ENCODE assay signal across 29 mouse cellular contexts in genomic region chr11:22651911-22652310, GRCm38 (mm10).
DNase-seq lines count a peak whose midpoint lies in the region; ATAC-seq and TF ChIP-seq lines count a peak whose summit lies in the region.
"Had no signal": no experiment of that assay in that cellular context is flagged by ENCODE, and none has a peak within 500 bp of the region (broad histone marks: within the 10 kb centered on the region; RNA-seq: fewer than 3 reads in every experiment).

No protein-coding gene starts in this region.

- no peak overlapping the region for H3K27ac ChIP-seq in forebrain, postnatal 0 days (ENCODE audit: low read depth, low read length)
- H3K27ac ChIP-seq in forebrain, embryonic 16.5 days (ENCODE audit: low read length), result no peak overlapping the region
- H3K27ac ChIP-seq in intestine, embryonic 14.5 days (ENCODE audit: low read depth), result no peak overlapping the region
- H3K27ac ChIP-seq in intestine, postnatal 0 days (ENCODE audit: low read depth, low read length), result no peak overlapping the region
- H3K27ac ChIP-seq in neural tube, embryonic 15.5 days (replicated peaks), result no peak overlapping the region
- H3K27ac ChIP-seq: embryonic facial prominence, embryonic 13.5 days; forebrain, embryonic 10.5 days; kidney, embryonic 15.5 days; left cerebral cortex, adult 2 months; limb, embryonic 12.5 days; liver, embryonic 12.5 days; midbrain, embryonic 13.5 days; neural tube, embryonic 13.5 days had no signal

- no peaks in the 10 kb centered on the region for H3K27me3 ChIP-seq in forebrain, postnatal 0 days (ENCODE audit: insufficient read depth, low read length)
- no peaks in the 10 kb centered on the region for H3K27me3 ChIP-seq in forebrain, embryonic 16.5 days (replicated peaks; ENCODE audit: control insufficient read depth, insufficient read depth, low read length)
- H3K27me3 ChIP-seq in intestine, embryonic 14.5 days (replicated peaks; ENCODE audit: control insufficient read depth, insufficient read depth, low read length), result no peaks in the 10 kb centered on the region
- no peaks in the 10 kb centered on the region for H3K27me3 ChIP-seq in intestine, postnatal 0 days (replicated peaks; ENCODE audit: control insufficient read depth, insufficient read depth, low read length)
- no peaks in the 10 kb centered on the region for H3K27me3 ChIP-seq in neural tube, embryonic 15.5 days (replicated peaks)
- H3K27me3 ChIP-seq: embryonic facial prominence, embryonic 13.5 days; heart, embryonic 12.5 days; kidney, embryonic 15.5 days; liver, embryonic 12.5 days; midbrain, embryonic 13.5 days; neural tube, embryonic 13.5 days had no signal

- no peak for DNase-seq in forebrain, postnatal 0 days
- peak; percentile 16 for DNase-seq in intestine, embryonic 14.5 days (ENCODE audit: low spot score)
- DNase-seq in neural tube, embryonic 10.5 days (ENCODE audit: extremely low spot score, low spot score), result no peak
- no peak for DNase-seq in layer of hippocampus, postnatal 14 days (ENCODE audit: low spot score in 2 of 2)
- DNase-seq: adrenal gland, adult 8-10 months; cerebellum, adult 9-10 months; gastrocnemius, postnatal 14 days; heart, adult 18-20 months; heart, postnatal 4 days; kidney, adult 18-20 months; kidney, postnatal 25 days; liver, postnatal 0 days; lung, postnatal 36 days; thymus, postnatal 4 days had no signal

- H3K9ac ChIP-seq in forebrain, postnatal 0 days, result no peak overlapping the region
- H3K9ac ChIP-seq in forebrain, embryonic 16.5 days (replicated peaks; ENCODE audit: low read depth, low read length), result no peak overlapping the region
- H3K9ac ChIP-seq in intestine, embryonic 14.5 days (ENCODE audit: low read length), result no peak overlapping the region
- H3K9ac ChIP-seq in intestine, postnatal 0 days (ENCODE audit: low read depth, low read length), result no peak overlapping the region
- H3K9ac ChIP-seq in neural tube, embryonic 15.5 days (replicated peaks), result no peak overlapping the region
- H3K9ac ChIP-seq: embryonic facial prominence, embryonic 13.5 days; heart, embryonic 12.5 days; kidney, embryonic 15.5 days; limb, embryonic 12.5 days; liver, embryonic 12.5 days; liver, postnatal 0 days; midbrain, embryonic 13.5 days; neural tube, embryonic 13.5 days had no signal

- no peaks in the 10 kb centered on the region for H3K9me3 ChIP-seq in forebrain, postnatal 0 days (ENCODE audit: low read length)
- H3K9me3 ChIP-seq in forebrain, embryonic 16.5 days (ENCODE audit: control insufficient read depth, low read length), result no peaks in the 10 kb centered on the region
- no peaks in the 10 kb centered on the region for H3K9me3 ChIP-seq in intestine, embryonic 14.5 days (ENCODE audit: control insufficient read depth, low read length)
- H3K9me3 ChIP-seq in intestine, postnatal 0 days (ENCODE audit: control insufficient read depth), result no peaks in the 10 kb centered on the region
- H3K9me3 ChIP-seq in neural tube, embryonic 15.5 days (replicated peaks), result no peaks in the 10 kb centered on the region
- H3K9me3 ChIP-seq: embryonic facial prominence, embryonic 13.5 days; forebrain, embryonic 10.5 days; heart, embryonic 12.5 days; kidney, embryonic 15.5 days; limb, embryonic 12.5 days; liver, embryonic 12.5 days; midbrain, embryonic 13.5 days; neural tube, embryonic 13.5 days had no signal

- no peaks in the 10 kb centered on the region for H3K36me3 ChIP-seq in forebrain, postnatal 0 days (ENCODE audit: insufficient read depth)
- no peaks in the 10 kb centered on the region for H3K36me3 ChIP-seq in forebrain, embryonic 16.5 days (ENCODE audit: control insufficient read depth, insufficient read depth)
- H3K36me3 ChIP-seq in intestine, embryonic 14.5 days (ENCODE audit: control insufficient read depth, insufficient read depth, low read length), result no peaks in the 10 kb centered on the region
- H3K36me3 ChIP-seq in intestine, postnatal 0 days (ENCODE audit: control insufficient read depth, insufficient read depth), result no peaks in the 10 kb centered on the region
- H3K36me3 ChIP-seq in neural tube, embryonic 15.5 days, result no peaks in the 10 kb centered on the region
- H3K36me3 ChIP-seq: embryonic facial prominence, embryonic 13.5 days; forebrain, embryonic 10.5 days; heart, embryonic 12.5 days; kidney, embryonic 15.5 days; limb, embryonic 12.5 days; liver, embryonic 12.5 days; midbrain, embryonic 13.5 days; neural tube, embryonic 13.5 days had no signal

- TF ChIP-seq CTCF in forebrain, postnatal 0 days (IDR thresholded peaks at IDR 0.05; ENCODE audit: low read depth), result no peak
- no peak for TF ChIP-seq CTCF in intestine, postnatal 0 days (IDR thresholded peaks at IDR 0.05; ENCODE audit: low read depth)

- H3K4me2 ChIP-seq in forebrain, postnatal 0 days (ENCODE audit: low read depth), result no peak overlapping the region
- no peak overlapping the region for H3K4me2 ChIP-seq in forebrain, embryonic 16.5 days (ENCODE audit: low read length)
- no peak overlapping the region for H3K4me2 ChIP-seq in intestine, embryonic 14.5 days (ENCODE audit: low read length)
- no peak overlapping the region for H3K4me2 ChIP-seq in intestine, postnatal 0 days (replicated peaks; ENCODE audit: low read depth)
- H3K4me2 ChIP-seq in neural tube, embryonic 15.5 days, result no peak overlapping the region
- H3K4me2 ChIP-seq: embryonic facial prominence, embryonic 13.5 days; heart, embryonic 12.5 days; kidney, embryonic 15.5 days; limb, embryonic 12.5 days; liver, embryonic 12.5 days; midbrain, embryonic 13.5 days; neural tube, embryonic 13.5 days had no signal

- no peaks in the 10 kb centered on the region for H3K4me1 ChIP-seq in forebrain, postnatal 0 days (ENCODE audit: insufficient read depth)
- no peaks in the 10 kb centered on the region for H3K4me1 ChIP-seq in forebrain, embryonic 16.5 days (replicated peaks; ENCODE audit: control insufficient read depth, insufficient read depth, low read length)
- no peaks in the 10 kb centered on the region for H3K4me1 ChIP-seq in intestine, embryonic 14.5 days (replicated peaks; ENCODE audit: control insufficient read depth, insufficient read depth, low read length)
- H3K4me1 ChIP-seq in intestine, postnatal 0 days (replicated peaks; ENCODE audit: control insufficient read depth, insufficient read depth, low read length), result no peaks in the 10 kb centered on the region
- H3K4me1 ChIP-seq in neural tube, embryonic 15.5 days, result no peaks in the 10 kb centered on the region
- H3K4me1 ChIP-seq: forebrain, embryonic 10.5 days; kidney, embryonic 15.5 days; limb, embryonic 12.5 days; midbrain, embryonic 13.5 days; neural tube, embryonic 13.5 days had no signal

- peak; percentile 56; the same call in 1 of the 2 replicates for ATAC-seq in forebrain, postnatal 0 days
- ATAC-seq in forebrain, embryonic 16.5 days, result no peak
- ATAC-seq in intestine, embryonic 14.5 days (replicated peaks; ENCODE audit: low FRiP score, low TSS enrichment, low read depth), result no peak
- ATAC-seq in intestine, postnatal 0 days, result no peak
- peak; percentile 22; the same call in 1 of the 2 replicates for ATAC-seq in neural tube, embryonic 15.5 days (ENCODE audit: low FRiP score)
- ATAC-seq: activated CD4-positive, CD25-positive, alpha-beta regulatory T cell, adult 4 months; CD4-positive, CD25-positive, alpha-beta regulatory T cell, adult 4 months; liver, embryonic 12.5 days; liver, postnatal 0 days; midbrain, embryonic 13.5 days had no signal

- 70% methylated on average over 4 of the region's 4 CpGs for WGBS in forebrain, postnatal 0 days
- WGBS in forebrain, embryonic 16.5 days, result 74% methylated on average over 4 of the region's 4 CpGs
- 92% methylated on average over 4 of the region's 4 CpGs for WGBS in intestine, embryonic 14.5 days
- 88% methylated on average over 4 of the region's 4 CpGs for WGBS in intestine, postnatal 0 days
- 76% methylated on average over 4 of the region's 4 CpGs for WGBS in neural tube, embryonic 15.5 days

- H3K4me3 ChIP-seq in forebrain, postnatal 0 days (ENCODE audit: low read depth, low read length), result no peak overlapping the region
- H3K4me3 ChIP-seq in forebrain, embryonic 16.5 days (replicated peaks; ENCODE audit: low read length), result no peak overlapping the region
- H3K4me3 ChIP-seq in intestine, embryonic 14.5 days (ENCODE audit: low read depth, low read length), result no peak overlapping the region
- H3K4me3 ChIP-seq in intestine, postnatal 0 days (ENCODE audit: low read depth, low read length), result no peak overlapping the region
- H3K4me3 ChIP-seq in neural tube, embryonic 15.5 days (replicated peaks), result no peak overlapping the region
- H3K4me3 ChIP-seq: embryonic facial prominence, embryonic 13.5 days; forebrain, embryonic 10.5 days; heart, embryonic 12.5 days; kidney, embryonic 15.5 days; left cerebral cortex, adult 2 months; limb, embryonic 12.5 days; liver, embryonic 12.5 days; midbrain, embryonic 13.5 days; myocyte; neural tube, embryonic 13.5 days had no signal

Comparison
In these comparisons a context has a peak if more than half of its experiments do, and no peak if none do; other contexts are left out.
1. ATAC-seq: peak in forebrain, postnatal 0 days (single experiment) and neural tube, embryonic 15.5 days (single experiment); none in forebrain, embryonic 16.5 days (single experiment), intestine, embryonic 14.5 days (single experiment) and intestine, postnatal 0 days (single experiment).